Mouse (Mus musculus) E14TG2a.4 (cell line): ENCODE results near the gene Ino80d.

Source experiments
- CTCF ChIP-seq: conservative IDR thresholded peaks from 2 replicates; pipeline ENCODE4 v1.5.1; 2014; ENCODE audit warnings: low read length
- NANOG ChIP-seq: IDR thresholded peaks from 2 replicates; pipeline ENCODE4 v1.6.1; 2014; ENCODE audit warnings: borderline replicate concordance, low read length, mixed read lengths
- POU5F1 ChIP-seq: IDR thresholded peaks from 2 replicates; pipeline ENCODE4 v1.6.1; 2014; ENCODE audit warnings: low read length, borderline replicate concordance

GRCm38 (mm10) chr1:62953036-62953435, 161.4 kb downstream of the Ino80d start:
- no peak for TF ChIP-seq CTCF
- TF ChIP-seq POU5F1, result no peak
- TF ChIP-seq NANOG, result no peak
